Mouse (Mus musculus): ENCODE measurements around the gene Trim38. TPM values are rescaled to one million over a fixed set of nuclear protein-coding genes. Genes with fewer than 3 reads are reported as not detected.
"Not testable (repeated sequence)": the region's sequence is repeated elsewhere in the genome, so short reads cannot be mapped to it uniquely, and the experiment has no call there.

The Trim38 gene
- not detected in 2 replicates for polyA plus RNA-seq (2015; fragmentation: Nextera tagmentation; extraction: Ambion mirVana)

DNA sequence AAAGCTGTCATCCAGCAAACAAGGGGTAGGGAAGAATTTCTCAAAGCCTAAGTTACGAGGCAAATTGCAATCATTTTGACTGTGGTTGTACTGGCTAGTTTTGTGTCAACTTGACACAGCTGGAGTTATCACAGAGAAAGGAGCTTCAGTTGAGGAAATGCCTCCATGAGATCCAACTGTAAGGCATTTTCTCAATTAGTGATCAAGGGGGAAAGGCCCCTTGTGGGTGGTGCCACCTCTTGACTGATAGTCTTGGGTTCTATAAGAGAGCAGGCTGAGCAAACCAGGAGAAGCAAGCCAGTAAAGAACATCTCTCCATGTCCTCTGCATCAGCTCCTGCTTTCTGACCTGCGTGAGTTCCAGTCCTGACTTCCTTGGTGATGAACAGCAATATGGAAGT lies at the start of gene Trim38:
Gene Trim38 (plus strand): TSS at position 301 of the 400 bp plus-strand sequence.
- not testable (repeated sequence) for H3K27ac ChIP-seq (replicated peaks); H3K9ac ChIP-seq; H3K4me3 ChIP-seq (replicated peaks); H3K27me3 ChIP-seq; H3K4me1 ChIP-seq; ATAC-seq (ENCODE audit: insufficient number of reproducible peaks, low FRiP score, low TSS enrichment, low read depth); H3K36me3 ChIP-seq; H3K9me3 ChIP-seq (replicated peaks); H3K4me2 ChIP-seq (replicated peaks)
- 84% methylated on average over 2 of the region's 2 CpGs for WGBS

DNA sequence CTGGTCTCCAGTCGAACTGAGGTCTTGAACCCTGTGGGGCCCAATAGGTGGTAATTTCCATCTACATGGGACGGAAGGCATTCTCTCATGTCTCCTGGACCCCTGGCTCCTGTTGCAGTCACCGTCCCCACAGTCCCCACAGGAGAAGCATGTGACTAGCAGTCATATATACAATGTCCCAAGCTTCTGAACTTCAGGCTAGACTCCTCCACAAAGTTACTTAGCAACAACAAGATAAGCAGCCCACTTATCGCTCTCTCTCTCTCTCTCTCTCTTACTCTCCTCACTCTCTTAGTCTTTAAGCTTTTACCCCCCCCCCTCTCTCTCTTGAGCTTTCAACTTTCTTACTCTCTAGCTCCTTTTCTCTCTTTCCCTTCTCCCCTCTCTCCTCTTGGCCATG lies 45.5 kb upstream of the Trim38 start:
- Histone ChIP-seq H3K27ac (replicated peaks) (no peak overlapping the region), H3K9me3 (replicated peaks) (no peaks in the 10 kb centered on the region), H3K9ac (no peak overlapping the region), H3K4me3 (replicated peaks) (no peak overlapping the region), H3K27me3 (no peaks in the 10 kb centered on the region), H3K4me2 (replicated peaks) (no peak overlapping the region), H3K4me1 (no peaks in the 10 kb centered on the region), H3K36me3 (no peaks in the 10 kb centered on the region)
- 92% methylated on average over 4 of the region's 4 CpGs for WGBS
- ATAC-seq (ENCODE audit: insufficient number of reproducible peaks, low FRiP score, low TSS enrichment, low read depth), result no peak

DNA sequence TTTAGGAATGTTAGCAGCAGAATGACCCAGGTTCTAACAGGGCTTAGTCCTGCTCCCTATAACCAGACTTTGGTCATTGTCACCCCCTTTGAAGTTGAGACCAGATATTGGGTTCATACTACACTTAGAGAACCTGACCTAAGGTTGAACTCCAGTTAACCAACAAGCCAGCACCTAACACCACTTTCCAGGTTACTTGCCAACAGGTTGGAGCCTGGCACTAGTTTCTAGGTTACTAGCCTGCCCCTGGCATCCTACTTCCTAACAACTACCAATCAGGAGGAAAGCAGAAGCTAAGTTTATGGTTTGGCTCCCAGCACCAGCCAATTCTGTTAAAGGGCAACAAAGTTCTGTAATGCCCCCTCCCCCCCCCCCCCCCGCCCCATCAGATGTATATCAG lies 44.5 kb upstream of the Trim38 start:
- WGBS, result no CpG with 5 or more reads among the region's 1 CpGs

DNA sequence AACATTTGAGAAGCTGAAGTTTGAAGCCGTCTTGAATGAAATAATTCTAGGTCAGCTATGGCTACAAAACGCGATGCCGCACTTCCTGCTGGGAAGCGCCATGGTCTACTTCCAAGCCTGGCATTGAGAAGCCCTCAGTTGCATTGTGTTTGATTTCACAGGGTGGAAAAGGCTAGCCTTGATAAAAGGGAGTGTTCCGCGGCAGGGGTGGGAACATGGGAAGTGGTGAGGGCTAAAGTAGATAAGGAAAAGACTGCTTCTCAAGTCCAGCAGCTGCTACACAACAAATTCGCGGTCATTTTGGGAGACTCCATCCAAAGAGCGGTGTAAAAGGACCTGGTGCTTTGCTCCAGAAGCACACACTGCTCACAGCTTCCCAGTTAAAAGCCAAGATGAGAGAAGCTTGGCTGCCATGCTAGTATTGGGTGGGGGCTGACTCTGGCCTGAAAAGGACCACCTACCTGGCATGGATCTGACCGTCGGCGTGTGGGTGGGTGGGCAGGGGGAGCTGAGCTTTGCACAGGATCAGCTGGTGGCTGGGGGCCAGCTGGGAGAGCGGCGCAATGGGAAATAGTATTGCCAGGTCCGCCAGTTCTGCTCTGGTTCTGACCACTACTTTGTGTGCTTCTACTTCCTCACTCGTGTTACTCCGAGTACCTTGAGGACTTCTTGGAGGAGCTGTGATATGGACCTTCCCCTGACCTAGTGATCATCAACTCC lies 41.1 kb upstream of the Trim38 start:
- H3K36me3 ChIP-seq, result no peaks in the 10 kb centered on the region
- 86% methylated on average over 18 of the region's 18 CpGs for WGBS

More for the DNA sequence above, 44.5 kb upstream of the Trim38 start:
- Histone ChIP-seq H3K4me2 (replicated peaks) (no peak overlapping the region), H3K9ac (no peak overlapping the region), H3K36me3 (no peaks in the 10 kb centered on the region), H3K27me3 (no peaks in the 10 kb centered on the region), H3K27ac (replicated peaks) (no peak overlapping the region), H3K4me3 (replicated peaks) (no peak overlapping the region), H3K9me3 (replicated peaks) (no peaks in the 10 kb centered on the region), H3K4me1 (no peaks in the 10 kb centered on the region)
- ATAC-seq (ENCODE audit: insufficient number of reproducible peaks, low FRiP score, low TSS enrichment, low read depth), result no peak

DNA sequence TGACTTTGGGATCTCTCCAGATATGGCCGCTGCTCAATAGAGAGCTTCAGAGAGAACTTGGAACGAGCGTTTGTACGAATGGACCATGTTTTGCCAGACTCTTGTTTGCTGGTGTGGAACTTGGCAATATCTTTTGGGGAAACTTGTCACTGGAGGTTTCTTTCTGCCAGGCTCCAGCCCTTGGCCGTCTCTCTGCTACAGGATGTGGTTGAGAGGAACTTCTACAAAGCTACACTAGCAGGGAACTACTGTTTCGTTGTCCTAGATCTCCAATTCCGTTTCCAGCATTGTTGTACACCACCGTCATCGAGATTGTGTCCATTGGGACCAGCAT lies 40.6 kb upstream of the Trim38 start:
- WGBS, result 91% methylated on average over 9 of the region's 9 CpGs
- Histone ChIP-seq H3K27ac (replicated peaks) (no peak overlapping the region), H3K4me3 (replicated peaks) (no peak overlapping the region), H3K9me3 (replicated peaks) (no peaks in the 10 kb centered on the region), H3K4me1 (no peaks in the 10 kb centered on the region), H3K4me2 (replicated peaks) (no peak overlapping the region), H3K9ac (no peak overlapping the region), H3K36me3 (no peaks in the 10 kb centered on the region), H3K27me3 (no peaks in the 10 kb centered on the region)
- ATAC-seq (ENCODE audit: insufficient number of reproducible peaks, low FRiP score, low TSS enrichment, low read depth), result no peak

More for the DNA sequence above, 41.1 kb upstream of the Trim38 start:
- no peaks in the 10 kb centered on the region for H3K27me3 ChIP-seq
- H3K9ac ChIP-seq, result no peak overlapping the region
- no peak overlapping the region for H3K4me3 ChIP-seq (replicated peaks)
- H3K27ac ChIP-seq (replicated peaks), result no peak overlapping the region
- no peak for ATAC-seq (ENCODE audit: insufficient number of reproducible peaks, low FRiP score, low TSS enrichment, low read depth)
- no peaks in the 10 kb centered on the region for H3K4me1 ChIP-seq
- H3K4me2 ChIP-seq (replicated peaks), result no peak overlapping the region
- no peaks in the 10 kb centered on the region for H3K9me3 ChIP-seq (replicated peaks)

DNA sequence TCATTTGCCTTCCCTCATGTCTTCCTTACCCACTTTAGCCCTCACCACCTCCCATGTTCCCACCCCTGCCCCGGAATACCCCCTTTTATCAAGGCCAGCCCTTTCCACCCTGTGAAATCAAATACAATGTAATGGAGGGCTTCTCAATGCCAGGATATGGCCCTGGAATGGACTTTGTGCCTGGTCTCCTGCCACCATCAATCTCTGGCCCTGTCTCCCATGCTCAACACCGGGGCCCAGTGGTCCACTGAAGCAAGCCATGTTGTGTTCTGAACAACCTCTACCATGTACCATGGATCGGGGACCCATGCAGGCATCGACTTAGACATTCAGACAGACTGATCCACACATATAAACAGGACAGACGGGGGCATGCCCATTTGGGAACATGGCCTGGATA lies 40.0 kb upstream of the Trim38 start:
- no peak overlapping the region for H3K4me3 ChIP-seq (replicated peaks)
- no peak overlapping the region for H3K9ac ChIP-seq
- H3K9me3 ChIP-seq (replicated peaks), result no peaks in the 10 kb centered on the region
- no peaks in the 10 kb centered on the region for H3K4me1 ChIP-seq
- no peak overlapping the region for H3K27ac ChIP-seq (replicated peaks)
- H3K4me2 ChIP-seq (replicated peaks), result no peak overlapping the region
- 91% methylated on average over 5 of the region's 5 CpGs for WGBS
- no peaks in the 10 kb centered on the region for H3K27me3 ChIP-seq
- ATAC-seq (ENCODE audit: insufficient number of reproducible peaks, low FRiP score, low TSS enrichment, low read depth), result no peak
- no peaks in the 10 kb centered on the region for H3K36me3 ChIP-seq

DNA sequence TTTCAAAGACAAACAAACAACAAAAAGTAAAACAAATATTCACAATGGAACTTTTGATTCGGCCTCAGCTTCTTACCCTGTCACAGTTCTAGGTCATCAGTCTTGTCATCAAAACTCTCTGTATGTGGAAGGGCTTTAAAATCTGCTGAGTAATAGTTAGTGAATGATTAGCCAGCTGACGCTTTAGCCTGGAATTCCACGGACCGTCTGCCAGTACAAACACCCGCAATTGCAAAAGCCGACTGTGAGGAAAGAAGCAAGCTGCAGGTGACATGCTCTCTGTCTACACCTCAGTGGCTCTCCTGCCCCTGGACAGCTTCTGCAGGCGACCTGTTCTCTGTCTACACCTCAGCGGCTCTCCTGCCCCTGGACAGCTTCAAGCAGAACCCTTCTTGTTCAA lies 39.2 kb upstream of the Trim38 start:
- Histone ChIP-seq H3K4me1 (no peaks in the 10 kb centered on the region), H3K9me3 (replicated peaks) (no peaks in the 10 kb centered on the region), H3K4me2 (replicated peaks) (no peak overlapping the region), H3K27ac (replicated peaks) (no peak overlapping the region), H3K36me3 (no peaks in the 10 kb centered on the region), H3K9ac (no peak overlapping the region), H3K4me3 (replicated peaks) (no peak overlapping the region), H3K27me3 (no peaks in the 10 kb centered on the region)
- 43% methylated on average over 8 of the region's 8 CpGs for WGBS
- ATAC-seq (ENCODE audit: insufficient number of reproducible peaks, low FRiP score, low TSS enrichment, low read depth), result no peak

DNA sequence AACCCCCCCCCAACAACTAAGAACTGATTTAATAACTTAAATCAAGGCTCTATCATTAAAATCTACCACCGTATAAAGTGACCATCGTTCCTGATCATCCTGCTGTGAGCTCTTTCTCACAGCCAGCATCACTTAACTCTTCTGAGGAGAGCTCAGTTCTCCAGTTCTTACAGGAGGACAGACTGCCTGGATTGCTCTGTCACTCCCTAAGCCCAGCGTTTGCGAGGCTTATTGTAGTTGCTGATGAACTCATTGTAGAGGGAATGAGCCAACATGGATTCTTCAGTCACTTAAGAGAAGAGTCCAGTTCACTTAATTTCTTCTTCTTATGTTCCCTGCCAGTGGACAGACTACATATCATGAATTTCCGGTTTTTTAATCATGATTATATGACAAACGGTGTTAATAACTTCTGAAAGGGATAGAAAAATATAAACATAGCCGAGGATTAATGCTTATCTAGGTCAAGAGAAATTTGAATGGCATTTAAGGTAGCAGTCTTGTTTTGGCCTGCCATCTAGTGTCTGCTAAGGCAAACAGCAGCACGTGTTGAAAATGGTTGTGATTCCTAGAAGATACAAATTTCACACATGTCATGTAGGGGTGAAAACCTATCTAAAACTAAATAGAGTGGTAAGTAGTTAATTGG lies 37.4 kb upstream of the Trim38 start:
- ATAC-seq (ENCODE audit: insufficient number of reproducible peaks, low FRiP score, low TSS enrichment, low read depth), result no peak
- no peaks in the 10 kb centered on the region for H3K36me3 ChIP-seq
- no peak overlapping the region for H3K4me2 ChIP-seq (replicated peaks)
- H3K4me3 ChIP-seq (replicated peaks), result no peak overlapping the region
- H3K4me1 ChIP-seq, result no peaks in the 10 kb centered on the region
- no peaks in the 10 kb centered on the region for H3K27me3 ChIP-seq
- no peaks in the 10 kb centered on the region for H3K9me3 ChIP-seq (replicated peaks)
- no peak overlapping the region for H3K9ac ChIP-seq
- no peak overlapping the region for H3K27ac ChIP-seq (replicated peaks)
- WGBS, result 22% methylated on average over 8 of the region's 8 CpGs

DNA sequence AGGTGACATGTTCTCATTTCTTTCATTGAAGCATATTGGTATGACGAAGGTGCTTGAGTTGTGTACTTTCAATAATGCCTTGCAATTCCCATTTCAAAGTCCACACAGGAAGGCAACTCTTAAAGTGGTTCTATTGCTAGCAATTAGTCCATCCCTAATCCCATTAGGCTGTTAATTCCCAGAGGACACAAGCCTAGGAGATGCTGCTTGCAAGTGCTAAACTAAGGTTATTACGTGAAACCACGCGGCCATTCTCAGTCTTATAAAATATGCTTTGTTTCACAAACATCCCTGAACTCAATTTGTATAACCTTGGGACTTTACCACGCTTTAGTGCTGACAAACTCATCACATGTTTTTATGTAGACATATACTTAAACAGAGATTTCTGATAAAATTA lies 32.6 kb upstream of the Trim38 start:
- Histone ChIP-seq H3K27ac (replicated peaks) (no peak overlapping the region), H3K36me3 (no peaks in the 10 kb centered on the region), H3K4me1 (peaks cover 13% of the 10 kb centered on the region; the same call in 1 of the 2 replicates), H3K9me3 (replicated peaks) (no peaks in the 10 kb centered on the region), H3K27me3 (no peaks in the 10 kb centered on the region), H3K4me3 (replicated peaks) (no peak overlapping the region), H3K9ac (no peak overlapping the region), H3K4me2 (replicated peaks) (no peak overlapping the region)
- no peak for ATAC-seq (ENCODE audit: insufficient number of reproducible peaks, low FRiP score, low TSS enrichment, low read depth)
- WGBS, result 84% methylated on average over 5 of the region's 5 CpGs

DNA sequence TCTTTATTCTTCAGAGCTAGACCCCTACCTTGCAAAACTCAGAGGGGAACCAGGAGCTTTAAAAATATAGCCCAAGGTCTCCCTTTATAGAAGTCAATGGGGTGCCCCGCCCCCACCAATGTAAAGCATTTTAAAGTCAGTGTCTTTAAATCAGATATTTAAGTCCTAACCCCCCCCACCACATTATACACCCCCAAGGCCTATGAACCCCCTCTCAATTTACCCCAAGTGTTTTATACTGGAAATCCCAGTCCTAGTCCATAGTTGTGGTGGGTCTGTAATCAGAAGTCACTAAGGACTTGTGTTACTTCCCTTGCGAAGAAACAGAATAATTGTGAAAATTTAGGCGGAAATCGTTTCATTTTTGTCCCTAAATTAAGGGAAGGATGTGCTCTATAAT lies 31.7 kb upstream of the Trim38 start:
- Histone ChIP-seq H3K36me3 (no peaks in the 10 kb centered on the region), H3K27ac (replicated peaks) (peak overlapping the region; percentile 98), H3K27me3 (no peaks in the 10 kb centered on the region), H3K9me3 (replicated peaks) (no peaks in the 10 kb centered on the region), H3K9ac (no peak overlapping the region), H3K4me3 (replicated peaks) (peak overlapping the region; percentile 61), H3K4me1 (peaks cover 13% of the 10 kb centered on the region; the same call in 1 of the 2 replicates), H3K4me2 (replicated peaks) (peak overlapping the region; percentile 96)
- WGBS, result 20% methylated on average over 4 of the region's 4 CpGs
- ATAC-seq (ENCODE audit: insufficient number of reproducible peaks, low FRiP score, low TSS enrichment, low read depth), result no peak

DNA sequence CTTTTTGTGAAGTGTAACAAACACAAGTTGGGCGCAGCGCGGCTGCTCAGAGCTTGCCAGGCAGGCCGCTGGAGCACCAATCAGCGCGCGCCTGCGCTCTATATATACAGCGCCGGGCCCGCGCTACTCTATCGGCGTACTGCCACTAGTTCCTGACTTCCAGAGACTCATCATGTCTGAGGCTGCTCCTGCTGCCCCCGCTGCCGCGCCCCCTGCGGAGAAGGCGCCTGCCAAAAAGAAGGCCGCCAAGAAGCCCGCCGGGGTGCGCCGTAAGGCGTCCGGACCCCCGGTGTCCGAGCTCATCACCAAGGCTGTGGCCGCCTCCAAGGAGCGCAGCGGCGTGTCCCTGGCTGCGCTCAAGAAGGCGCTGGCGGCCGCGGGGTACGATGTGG lies 31.0 kb upstream of the Trim38 start, which contains the start of gene Hist1h1c:
Gene Hist1h1c (plus strand): TSS at position 132 of the 392 bp plus-strand sequence.
- Histone ChIP-seq H3K9me3 (replicated peaks) (no peaks in the 10 kb centered on the region), H3K27me3 (no peaks in the 10 kb centered on the region), H3K9ac (peak within 1 kb of the TSS; percentile 56), H3K4me1 (peaks cover 13% of the 10 kb centered on the region; the same call in 1 of the 2 replicates), H3K27ac (replicated peaks) (peak within 1 kb of the TSS; percentile 98), H3K36me3 (no peaks in the 10 kb centered on the region), H3K4me2 (replicated peaks) (peak within 1 kb of the TSS; percentile 96), H3K4me3 (replicated peaks) (peak within 1 kb of the TSS; percentile 61)
- 0% methylated on average over 38 of the region's 38 CpGs for WGBS
- ATAC-seq (ENCODE audit: insufficient number of reproducible peaks, low FRiP score, low TSS enrichment, low read depth), result peak; percentile 94

Data from embryonic facial prominence, embryonic 15.5 days (tissue).